Mouse (Mus musculus): Measurements from ENCODE around the gene Fancc.

The Fancc gene

DNA sequence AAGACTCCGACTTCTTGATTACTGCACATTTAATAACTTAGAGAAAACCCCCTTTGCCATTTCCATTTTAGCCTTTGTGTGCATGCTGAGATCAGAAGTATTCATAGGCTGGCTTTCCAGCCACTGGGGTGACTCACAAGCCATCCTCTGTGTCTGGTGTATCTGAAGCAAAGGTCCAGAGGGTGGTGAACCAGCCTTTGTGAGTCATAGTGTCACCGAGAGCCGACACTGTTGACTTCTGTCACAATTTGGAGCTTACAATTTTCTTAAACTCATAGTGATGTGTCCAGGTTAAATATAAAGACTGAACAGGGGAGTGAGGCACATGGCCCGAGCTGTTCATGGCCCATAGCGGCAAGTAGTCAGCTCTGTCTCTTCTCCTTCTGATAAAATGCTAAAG is 253.5 kb downstream of the Fancc start:
- DNase-seq (ENCODE audit: low spot score) = no peak

DNA sequence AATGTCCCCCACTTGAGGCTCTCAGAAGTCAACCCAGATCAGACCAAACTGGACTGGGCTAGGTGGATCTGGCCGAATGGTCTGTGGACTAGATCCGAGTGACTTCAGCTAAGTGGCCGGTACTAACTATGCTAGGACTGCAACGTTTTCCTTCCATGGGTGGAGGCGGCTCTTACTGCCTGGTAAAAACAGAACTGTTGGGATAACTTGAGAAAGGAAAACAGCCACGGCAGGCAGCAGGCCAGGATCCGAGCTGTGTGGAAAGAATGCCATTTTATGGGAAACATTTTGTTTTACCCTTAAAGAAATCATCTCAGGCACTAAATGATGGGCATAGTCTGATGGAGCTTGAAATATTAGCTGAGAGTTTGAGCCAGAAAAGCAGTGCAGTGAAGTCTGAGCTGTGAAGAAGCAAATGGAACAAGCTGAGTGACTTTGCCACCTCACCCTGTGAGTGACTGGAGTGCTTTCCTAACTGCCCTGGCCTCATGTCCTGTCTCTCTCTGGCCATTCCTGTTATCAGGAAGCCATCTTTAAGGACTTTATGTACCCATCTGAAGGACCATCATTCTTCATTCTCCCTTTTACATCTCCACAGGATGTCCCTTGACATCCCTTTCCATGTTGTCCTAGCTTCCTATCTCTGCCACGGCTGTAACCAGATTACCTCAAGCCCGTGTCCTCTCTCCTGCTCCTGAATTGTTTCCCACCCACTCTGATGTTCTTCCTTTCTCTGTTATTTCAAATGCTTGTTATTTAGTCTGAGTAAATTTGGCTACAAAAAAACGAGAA is 254.5 kb downstream of the Fancc start:
- no peak for DNase-seq (ENCODE audit: low spot score)

DNA sequence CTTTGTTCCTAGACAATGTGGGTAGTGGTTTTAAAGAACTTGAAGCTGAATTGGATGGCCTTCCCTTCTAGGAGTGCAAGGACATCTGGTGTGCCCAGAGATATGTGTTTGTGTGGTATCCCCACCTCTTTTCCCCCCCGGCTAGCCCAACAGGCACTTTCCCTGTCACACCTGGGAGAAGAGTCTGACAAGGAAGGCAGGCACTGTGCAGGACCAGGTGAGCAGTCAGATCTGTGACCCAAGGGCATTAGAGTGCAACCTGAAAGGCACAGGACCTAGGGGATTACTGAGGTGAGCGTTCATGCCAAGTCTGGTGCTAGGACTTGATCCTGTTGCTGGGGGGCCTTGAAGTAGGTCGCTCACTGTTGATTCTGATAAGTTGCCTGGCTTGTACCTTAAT is 255.4 kb downstream of the Fancc start:
- no peak for DNase-seq (ENCODE audit: low spot score)

DNA sequence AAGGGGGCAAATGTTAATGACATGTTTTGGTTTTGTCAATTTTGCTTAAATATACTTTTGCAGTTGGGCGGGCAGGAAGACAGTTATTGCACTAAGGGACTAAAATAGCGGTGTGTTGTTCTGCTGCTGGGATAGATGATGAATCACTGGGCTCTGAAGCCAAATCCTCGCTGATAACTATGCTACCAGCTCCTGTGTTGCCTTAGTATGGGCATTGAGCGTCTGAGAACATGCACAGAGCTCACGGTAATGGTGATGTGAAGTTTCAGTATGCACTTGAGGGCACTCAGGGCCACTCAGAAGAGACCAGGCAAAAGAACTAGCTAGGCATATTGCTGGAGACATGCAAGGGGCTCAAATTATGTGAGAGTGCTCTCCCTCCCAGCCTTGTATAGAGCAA is 256.2 kb downstream of the Fancc start:
- no peak for DNase-seq (ENCODE audit: low spot score)

DNA sequence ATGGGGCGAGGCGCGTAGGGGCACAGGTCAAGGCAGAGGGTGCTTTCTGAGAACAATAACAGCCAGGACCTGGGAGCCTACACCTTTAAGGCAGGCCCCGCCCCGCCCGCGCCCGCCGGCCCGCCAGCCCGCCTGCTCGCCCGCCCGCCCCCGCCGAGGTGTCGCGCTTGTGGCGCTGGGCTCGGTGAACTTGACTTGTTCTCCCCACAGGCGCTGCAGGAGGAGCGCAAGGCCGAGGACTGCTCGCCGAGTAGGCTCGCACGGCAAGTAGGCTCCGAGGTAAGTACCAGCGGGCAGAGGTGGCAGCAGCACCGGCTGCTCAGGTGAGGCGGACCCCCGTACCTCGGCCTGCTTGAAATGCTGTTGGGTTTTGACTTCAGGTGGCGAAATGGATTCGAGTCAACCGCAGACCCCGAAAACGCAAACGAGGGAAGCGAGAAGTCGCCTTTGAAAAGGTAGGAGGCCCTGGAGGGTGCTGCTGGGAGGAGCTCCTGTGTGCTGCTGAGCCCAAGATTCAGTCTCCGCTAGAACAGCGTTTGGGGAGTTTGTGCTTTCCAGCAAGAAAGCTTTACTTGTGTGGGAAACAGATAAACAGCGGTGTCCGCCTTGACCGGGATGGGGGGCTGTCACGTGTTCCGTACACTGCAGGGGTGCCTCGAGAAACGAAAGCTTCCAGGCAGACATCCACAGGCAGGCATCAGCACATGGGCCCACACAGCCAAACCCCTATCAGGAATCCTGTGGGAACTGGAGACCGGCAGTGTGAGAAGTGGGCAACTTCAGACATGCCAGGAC is 257.0 kb downstream of the Fancc start:
- DNase-seq (ENCODE audit: low spot score) = peak; percentile 82

DNA sequence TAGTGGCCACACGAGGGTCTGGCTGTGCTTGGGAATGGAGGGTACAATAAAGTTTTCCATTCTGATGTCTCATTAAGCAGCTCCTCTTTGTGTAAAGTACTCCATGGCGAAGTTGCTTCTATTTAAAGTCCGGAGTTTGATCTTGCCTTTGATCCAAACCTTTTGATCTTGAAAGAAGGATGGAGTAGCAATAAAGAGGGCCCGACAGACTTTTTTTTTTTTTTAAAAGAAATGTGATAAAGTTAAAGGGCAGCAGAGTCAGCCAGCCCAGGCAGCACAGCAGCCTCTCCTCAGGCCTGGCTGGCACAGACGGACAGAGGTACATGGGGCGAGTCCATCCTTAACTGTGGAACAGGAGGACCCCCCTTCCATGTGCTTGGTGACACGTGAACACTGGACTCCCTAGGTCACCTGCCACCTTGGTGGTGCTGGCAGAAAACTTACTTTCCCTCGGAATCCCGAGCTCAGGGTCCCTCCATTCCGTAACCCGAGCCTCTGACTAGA is 257.7 kb downstream of the Fancc start:
- no peak for DNase-seq (ENCODE audit: low spot score)

DNA sequence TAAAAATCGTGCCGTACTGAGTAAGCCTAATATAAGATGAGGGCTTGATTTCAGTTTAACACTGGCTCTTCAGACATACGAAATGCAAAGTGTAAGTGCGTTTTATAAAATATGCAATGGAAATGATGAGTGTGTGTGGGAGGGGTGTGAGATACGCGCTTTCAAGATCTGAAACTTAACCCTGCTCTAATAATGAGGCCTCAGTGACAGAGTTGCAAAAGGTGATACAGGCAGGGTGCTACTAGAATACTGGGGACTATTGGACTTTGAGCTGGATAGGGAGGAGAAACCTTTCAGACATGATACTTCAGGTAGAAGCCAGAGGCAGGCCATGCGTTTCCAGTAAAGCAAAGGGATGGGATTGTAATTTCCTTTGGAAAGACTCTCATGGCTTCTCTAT is 259.0 kb downstream of the Fancc start:
- DNase-seq (ENCODE audit: low spot score) = no peak

DNA sequence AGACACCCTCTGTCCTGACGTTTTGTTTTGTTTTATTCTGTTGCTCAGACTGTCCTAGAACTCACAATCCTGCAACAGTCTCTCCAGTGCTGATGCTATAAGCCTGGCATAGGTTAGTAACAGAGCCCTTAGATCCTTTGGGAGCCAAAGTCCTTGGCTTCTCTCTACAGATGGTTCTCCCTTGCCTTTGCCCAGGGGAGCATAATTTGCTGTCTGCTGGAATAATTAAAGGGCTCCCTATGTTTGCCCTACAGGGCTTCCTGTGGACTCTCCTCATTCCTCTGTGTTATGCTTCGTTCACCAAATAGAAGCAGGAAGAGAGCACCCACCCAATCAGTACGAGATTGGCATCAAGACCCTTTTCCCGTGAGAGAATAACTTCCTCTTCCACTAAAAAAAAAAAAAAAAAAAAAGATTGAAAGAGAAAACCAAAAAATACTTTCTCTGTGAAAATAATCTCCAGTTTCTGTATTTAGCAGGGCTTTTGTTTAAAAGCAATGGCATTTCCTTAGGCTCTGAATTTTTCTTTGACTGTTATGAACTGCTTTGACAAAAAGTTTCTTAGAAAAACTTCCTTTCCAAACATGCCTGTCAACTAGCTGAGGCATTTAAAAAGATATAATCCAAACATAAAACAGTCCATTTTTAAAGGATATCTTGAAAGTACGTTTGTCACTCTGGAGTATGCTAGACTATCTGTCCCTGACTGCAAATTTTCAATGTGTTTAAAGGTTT is 260.8 kb downstream of the Fancc start:
- DNase-seq (ENCODE audit: low spot score) = no peak

DNA sequence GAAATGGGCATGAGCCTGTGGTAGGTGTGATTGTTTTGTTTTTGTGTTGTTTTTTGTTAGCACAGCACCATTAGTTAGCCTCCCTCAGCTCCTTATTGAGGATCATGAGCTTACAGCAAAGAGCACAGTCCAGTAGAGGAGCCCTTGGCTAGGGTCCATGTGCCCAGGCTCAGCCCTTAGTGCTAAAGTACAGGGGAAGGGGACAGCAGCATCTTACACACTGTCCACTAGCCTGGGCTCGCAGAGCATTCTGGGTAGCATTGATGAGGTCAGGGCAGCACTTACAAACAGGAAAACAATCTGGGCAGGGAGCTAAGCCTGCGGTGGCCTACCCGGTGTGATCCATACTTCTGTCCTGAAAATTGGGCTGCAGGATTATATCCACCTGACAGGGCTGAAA is 261.5 kb downstream of the Fancc start:
- DNase-seq (ENCODE audit: low spot score) = no peak

Data from T-cell, adult 2 months (primary cell).